Mouse (Mus musculus): Measurements from ENCODE around the gene Kif1b.

- TF ChIP-seq CTCF (IDR thresholded peaks at IDR 0.05; ENCODE audit: low read depth) (no peak), EP300 (IDR thresholded peaks at IDR 0.05; ENCODE audit: low read depth) (no peak)
Measured at GRCm38 (mm10) chr4:149319088-149319487, 11.6 kb upstream of the Kif1b start.

Data from liver, embryonic 14.5 days (tissue).